Mouse (Mus musculus) right cerebral cortex, postnatal 25 days (tissue): ENCODE data around the gene Meis1.

Experiments used
- DNase-seq: peaks from one replicate; pipeline ENCODE4 v3.0.0; 2022

The Meis1 gene

GRCm38 (mm10) chr11:18989669-18990243, 29.0 kb downstream of the Meis1 start:
- DNase-seq = no peak

- no peak for DNase-seq
Observed at GRCm38 (mm10) chr11:18988637-18989263, 30.0 kb downstream of the Meis1 start.

- DNase-seq = no peak
Observed at GRCm38 (mm10) chr11:18983813-18984212, 35.0 kb downstream of the Meis1 start.

GRCm38 (mm10) chr11:18983294-18983693, 35.5 kb downstream of the Meis1 start:
- no peak for DNase-seq

- no peak for DNase-seq
Observed at GRCm38 (mm10) chr11:18982331-18982730, 36.5 kb downstream of the Meis1 start.

- no peak for DNase-seq
Observed at GRCm38 (mm10) chr11:18981367-18981766, 37.4 kb downstream of the Meis1 start.

GRCm38 (mm10) chr11:18980615-18981014, 38.2 kb downstream of the Meis1 start:
- no peak for DNase-seq

GRCm38 (mm10) chr11:18975087-18975486, 43.7 kb downstream of the Meis1 start:
- no peak for DNase-seq

GRCm38 (mm10) chr11:18973808-18974207, 45.0 kb downstream of the Meis1 start:
- DNase-seq = no peak

- DNase-seq = no peak
Observed at GRCm38 (mm10) chr11:18972968-18973367, 45.8 kb downstream of the Meis1 start.

- no peak for DNase-seq
Observed at GRCm38 (mm10) chr11:18971551-18971950, 47.2 kb downstream of the Meis1 start.

- DNase-seq = no peak
Observed at GRCm38 (mm10) chr11:18969920-18970336, 48.9 kb downstream of the Meis1 start.

- DNase-seq = no peak
Observed at GRCm38 (mm10) chr11:18964418-18964817, 54.4 kb downstream of the Meis1 start.

GRCm38 (mm10) chr11:18963202-18964136, 55.3 kb downstream of the Meis1 start:
- no peak for DNase-seq

- DNase-seq = no peak
Observed at GRCm38 (mm10) chr11:18959465-18959864, 59.3 kb downstream of the Meis1 start.

- DNase-seq = no peak
Observed at GRCm38 (mm10) chr11:18957805-18958770, 60.7 kb downstream of the Meis1 start.

- DNase-seq = no peak
Observed at GRCm38 (mm10) chr11:18957097-18957804, 61.5 kb downstream of the Meis1 start.

- DNase-seq = no peak
Observed at GRCm38 (mm10) chr11:18955969-18956368, 62.8 kb downstream of the Meis1 start.

GRCm38 (mm10) chr11:18954852-18955251, 63.9 kb downstream of the Meis1 start:
- no peak for DNase-seq

- DNase-seq = no peak
Observed at GRCm38 (mm10) chr11:18953892-18954291, 64.9 kb downstream of the Meis1 start.

- DNase-seq = no peak
Observed at GRCm38 (mm10) chr11:18948600-18949295, 70.0 kb downstream of the Meis1 start.
